Mouse (Mus musculus) Patski (cell line): ENCODE results near the gene Bcat1. TPM values are rescaled to one million over a fixed set of nuclear protein-coding genes. Genes with fewer than 3 reads are reported as not detected.

Experiments
- ATAC-seq: fragments of 100-300 bp; one replicate; pipeline ENCODE4 v1.8.0; 2021
- CTCF ChIA-PET: fragments of 350-600 bp; sonication (Branson Sonifier 250); formaldehyde crosslinking; loops from one replicate; lab custom pipeline; 2022; ENCODE audit warnings: inconsistent platforms; lab: Charles Lee
- POLR2A ChIA-PET: fragments of 350-600 bp; sonication (Branson Sonifier 250); formaldehyde crosslinking; loops from one replicate; lab custom pipeline; 2022; ENCODE audit warnings: antibody characterized with exemption, inconsistent platforms; lab: Charles Lee
- DNase-seq: peaks from one replicate; pipeline ENCODE4 v3.0.0-alpha.2; 2011; ENCODE audit warnings: low read depth, low spot score
- H3K27me3 ChIP-seq: fragments of 371-371 bp; one replicate; pipeline ENCODE4 v1.5.1; 2021
- CTCF ChIP-seq: fragments of 100-300 bp; IDR thresholded peaks from one replicate; pipeline ENCODE4 v1.5.1; 2021
- in situ Hi-C: fragments of 300-500 bp; cut with MboI; formaldehyde crosslinking; loops from 3 replicates; pipeline ENCODE4 v1.11.1; 2018; ENCODE audit warnings: low pct_unique_long_range_greater_than_20kb, mixed read lengths
- polyA plus RNA-seq: library from polyadenylated mRNA; unstranded; gene quantifications from one replicate; pipeline ENCODE4 v1.2.3, GENCODE M21; 2021

Gene Bcat1
- polyA plus RNA-seq, 1 experiment from 2014 or later, result 57.1 TPM

DNA sequence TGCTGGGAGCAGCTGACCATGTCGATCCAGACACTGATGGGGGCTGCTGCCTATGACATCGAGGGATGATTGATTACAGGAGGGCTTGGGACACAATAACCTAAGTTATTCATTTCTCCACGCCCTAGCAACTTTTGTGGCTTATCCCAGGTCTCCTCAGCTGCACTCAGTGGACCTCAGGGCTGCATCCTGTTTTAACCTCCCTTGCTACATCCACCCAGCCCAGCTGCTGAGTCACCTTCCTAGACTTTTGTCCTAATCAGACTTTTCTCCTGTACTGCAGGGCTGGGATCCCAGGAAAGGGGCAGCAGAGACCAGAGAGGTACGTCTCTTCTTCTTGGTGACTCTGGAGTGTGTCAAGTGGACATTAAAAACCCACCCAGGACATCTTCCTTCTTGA, 19.9 kb downstream of the Bcat1 start:
- no peak for TF ChIP-seq CTCF
- DNase-seq, result no peak
- in situ Hi-C loops, result no loop called here
- ATAC-seq, result peak; percentile 95
- ChIA-PET CTCF (no interaction called here), POLR2A (no interaction called here)
- no peaks in the 10 kb centered on the region for H3K27me3 ChIP-seq

DNA sequence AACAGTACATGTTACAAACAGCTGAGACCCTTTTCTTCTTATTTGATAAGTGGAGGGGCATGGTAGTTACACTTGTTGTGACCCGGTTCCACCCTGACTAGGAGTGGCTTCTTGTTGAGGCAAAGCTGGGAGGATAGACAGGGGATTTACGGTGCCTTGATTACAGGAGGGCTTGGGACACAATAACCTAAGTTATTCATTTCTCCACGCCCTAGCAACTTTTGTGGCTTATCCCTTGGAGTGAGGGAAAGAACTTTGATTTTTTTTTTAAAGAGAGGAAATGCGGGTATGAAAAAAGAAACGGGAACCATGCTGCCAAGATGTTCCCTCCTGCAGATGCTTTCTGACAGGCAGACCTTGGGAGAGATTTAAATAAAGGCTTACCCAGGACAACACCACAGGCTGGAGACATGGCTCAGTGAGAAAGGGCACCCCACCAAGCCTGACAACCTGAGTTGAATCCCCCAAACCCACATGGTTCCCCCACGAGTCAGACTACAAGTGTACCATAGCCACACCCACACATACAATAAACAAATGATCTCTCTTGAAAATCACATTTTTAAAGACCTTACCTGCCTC, 20.6 kb downstream of the Bcat1 start:
- POLR2A ChIA-PET, result no interaction called here

GRCm38 (mm10) chr6:145052669-145053068, 23.3 kb downstream of the Bcat1 start:
- H3K27me3 ChIP-seq, result no peaks in the 10 kb centered on the region
- ChIA-PET POLR2A (no interaction called here), CTCF (no interaction called here)
- ATAC-seq (no peak), DNase-seq (no peak)
- in situ Hi-C loops, result no loop called here
- no peak for TF ChIP-seq CTCF

More for the DNA sequence above, 20.6 kb downstream of the Bcat1 start:
- CTCF ChIA-PET, result no interaction called here
- no peak for DNase-seq
- TF ChIP-seq CTCF, result no peak
- ATAC-seq, result peak; percentile 54
- H3K27me3 ChIP-seq, result no peaks in the 10 kb centered on the region
- in situ Hi-C loops, result no loop called here

DNA sequence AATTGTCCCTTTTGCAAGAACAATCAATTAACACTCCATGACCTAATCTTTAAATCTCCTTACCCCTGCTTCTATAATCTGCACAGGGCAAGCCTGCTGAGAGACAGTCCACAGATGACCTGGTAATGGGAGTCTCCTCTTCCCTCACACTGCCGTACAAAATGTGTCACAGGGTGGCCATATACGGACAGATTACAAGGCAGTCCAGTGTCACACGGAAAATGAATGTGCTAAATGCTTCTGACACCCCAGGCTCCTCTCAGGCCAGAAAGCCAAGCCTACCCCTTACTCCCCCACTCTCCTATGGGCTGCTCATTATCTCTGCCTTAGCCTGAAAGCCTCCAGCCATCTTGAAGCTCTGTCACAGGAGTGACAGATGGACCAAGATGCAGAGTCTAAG, 25.1 kb downstream of the Bcat1 start:
- ChIA-PET CTCF (interaction anchor here (1.2 kb wide), 1 partner anchor 11 kb away, joined by 3 read pairs; no protein-coding TSS in a partner anchor), POLR2A (no interaction called here)
- DNase-seq (no peak), ATAC-seq (no peak)
- in situ Hi-C loops, result no loop called here
- no peak for TF ChIP-seq CTCF
- H3K27me3 ChIP-seq, result no peaks in the 10 kb centered on the region

DNA sequence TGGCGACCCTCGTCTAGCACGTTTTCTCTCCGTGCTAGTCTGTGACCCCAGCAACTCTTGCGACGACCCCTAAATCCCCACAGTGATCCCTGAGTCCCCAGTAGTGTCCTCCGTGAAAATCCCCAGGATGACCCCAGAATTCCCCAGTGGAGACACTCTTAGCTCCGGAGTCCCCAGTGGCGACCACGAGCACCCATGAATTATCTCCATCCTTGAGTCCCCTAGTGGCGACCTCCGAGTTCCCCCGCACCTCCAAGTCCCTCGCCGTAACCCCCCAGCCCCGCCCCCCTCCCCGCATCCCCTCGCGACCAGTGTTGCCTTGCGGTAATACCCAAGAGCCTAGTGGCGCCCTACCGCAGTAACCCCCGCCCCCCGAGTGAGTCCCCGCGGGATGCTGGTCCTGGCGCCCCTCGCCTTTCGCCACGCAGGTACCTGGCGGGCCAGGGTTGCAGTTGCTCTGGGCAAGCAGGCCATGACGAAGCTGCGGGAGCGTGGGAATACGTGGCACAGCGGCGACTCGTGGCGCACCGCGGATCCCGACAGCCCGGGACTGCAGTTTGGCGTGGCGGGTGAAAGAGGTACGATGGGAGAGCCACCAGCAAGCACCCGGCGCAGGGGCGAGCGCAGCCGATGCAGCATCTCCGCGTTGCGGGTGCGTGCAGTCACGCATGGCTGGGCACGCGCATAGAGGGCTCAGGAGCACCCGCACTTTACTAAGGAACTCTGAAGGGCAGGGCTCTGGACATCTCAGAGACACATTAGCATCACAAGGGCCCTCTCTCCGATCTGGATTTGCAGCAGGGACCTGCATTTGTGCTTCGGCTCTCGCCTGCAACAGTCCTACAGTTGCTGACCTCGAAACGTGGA, 27.6 kb downstream of the Bcat1 start:
- no peak for DNase-seq
- ChIA-PET POLR2A (interaction anchor here (0.6 kb wide), 1 partner anchor 383 kb away, joined by 3 read pairs; no protein-coding TSS in a partner anchor), CTCF (no interaction called here)

DNA sequence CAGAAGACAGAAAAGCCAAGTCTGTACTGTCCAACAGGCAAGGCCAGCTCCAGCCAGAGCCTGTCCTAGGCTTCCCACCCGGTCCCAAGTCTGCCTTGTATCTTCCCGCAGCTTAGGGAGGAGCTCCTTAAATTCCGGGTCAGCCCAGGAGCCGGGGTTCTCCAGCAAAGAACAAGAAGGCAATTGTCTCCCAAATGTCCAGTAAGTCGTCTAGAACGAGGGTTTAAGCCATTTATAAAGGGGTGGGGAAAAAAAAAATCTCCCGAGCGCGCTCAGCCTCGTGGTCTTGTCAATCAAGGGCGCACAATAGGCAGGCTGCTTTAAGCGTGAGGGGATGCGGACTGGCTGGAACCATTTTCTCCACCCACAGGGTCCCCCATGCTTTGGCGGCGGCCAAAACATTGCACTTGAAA, 28.5 kb downstream of the Bcat1 start:
- TF ChIP-seq CTCF, result no peak

More for the DNA sequence above, 27.6 kb downstream of the Bcat1 start:
- in situ Hi-C loops, result no loop called here
- ATAC-seq, result no peak
- no peaks in the 10 kb centered on the region for H3K27me3 ChIP-seq
- TF ChIP-seq CTCF, result no peak

DNA sequence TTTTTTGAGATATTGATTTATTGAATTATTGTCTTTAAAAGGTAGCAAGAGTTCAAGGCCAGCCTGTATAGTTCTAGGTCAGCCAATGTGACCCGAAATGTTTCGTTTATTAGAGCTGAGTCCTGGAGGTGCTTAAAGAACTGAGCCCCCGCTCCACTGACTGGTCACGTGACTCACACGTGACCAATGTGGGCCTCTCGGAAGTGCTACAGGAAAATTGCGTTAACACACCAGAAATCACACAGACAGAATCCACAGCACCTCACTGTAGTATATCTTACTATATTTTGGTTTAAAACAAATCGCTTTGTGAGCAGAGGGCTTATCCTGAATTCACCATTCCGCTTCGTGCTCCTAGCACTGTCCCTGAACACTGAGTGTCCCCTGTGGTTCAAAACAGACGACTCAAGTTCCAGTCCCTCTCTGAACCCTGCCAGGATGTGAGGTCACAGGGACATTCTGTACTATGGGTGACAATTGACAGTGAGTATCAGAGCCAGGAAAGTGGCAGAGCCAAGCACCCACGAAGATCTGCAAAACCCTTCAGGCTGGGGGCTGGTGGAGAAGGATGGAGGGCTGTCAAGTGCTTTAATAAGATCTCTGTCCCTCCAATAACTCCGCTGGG, 29.6 kb downstream of the Bcat1 start:
- in situ Hi-C loops, result no loop called here
- ChIA-PET CTCF (no interaction called here), POLR2A (no interaction called here)
- no peak for ATAC-seq
- DNase-seq, result no peak
- TF ChIP-seq CTCF, result no peak
- no peaks in the 10 kb centered on the region for H3K27me3 ChIP-seq

More for the DNA sequence above, 28.5 kb downstream of the Bcat1 start:
- no peaks in the 10 kb centered on the region for H3K27me3 ChIP-seq
- POLR2A ChIA-PET, result no interaction called here
- CTCF ChIA-PET, result no interaction called here
- ATAC-seq (no peak), DNase-seq (no peak)
- in situ Hi-C loops, result no loop called here

DNA sequence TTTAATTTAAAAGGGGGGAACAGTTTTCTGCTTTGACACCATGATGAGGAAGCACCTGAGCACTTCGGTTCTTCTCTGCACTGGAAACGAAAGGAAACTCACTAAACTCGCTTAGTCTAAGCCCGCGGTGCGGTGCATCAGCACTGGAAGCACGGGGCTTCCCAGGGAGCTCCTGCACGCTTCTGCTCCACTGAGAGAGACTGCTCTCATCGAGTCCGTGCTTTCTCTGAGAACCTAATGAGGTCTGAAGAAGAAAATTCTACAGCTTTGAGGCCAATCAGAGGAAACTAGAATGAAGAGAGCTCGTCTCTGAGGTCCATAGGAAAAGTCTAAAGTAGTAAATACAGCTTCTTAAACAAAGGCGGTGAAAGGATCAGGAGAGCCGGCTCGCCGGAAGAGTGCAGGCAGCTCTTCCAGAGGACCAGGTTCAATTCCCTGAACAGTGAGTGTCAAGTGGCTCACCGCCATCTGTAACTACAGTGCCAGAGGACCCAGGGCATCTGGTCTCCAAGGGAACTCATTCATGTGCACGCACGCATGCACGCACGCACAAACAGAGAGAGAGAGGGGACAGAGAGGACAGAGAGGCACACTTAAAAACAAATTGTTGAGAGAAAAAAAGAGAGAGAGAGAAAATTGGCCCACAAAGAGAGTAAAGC, 30.9 kb downstream of the Bcat1 start:
- no peaks in the 10 kb centered on the region for H3K27me3 ChIP-seq
- ATAC-seq (no peak), DNase-seq (no peak)
- in situ Hi-C loops, result no loop called here
- ChIA-PET POLR2A (no interaction called here), CTCF (no interaction called here)
- no peak for TF ChIP-seq CTCF

DNA sequence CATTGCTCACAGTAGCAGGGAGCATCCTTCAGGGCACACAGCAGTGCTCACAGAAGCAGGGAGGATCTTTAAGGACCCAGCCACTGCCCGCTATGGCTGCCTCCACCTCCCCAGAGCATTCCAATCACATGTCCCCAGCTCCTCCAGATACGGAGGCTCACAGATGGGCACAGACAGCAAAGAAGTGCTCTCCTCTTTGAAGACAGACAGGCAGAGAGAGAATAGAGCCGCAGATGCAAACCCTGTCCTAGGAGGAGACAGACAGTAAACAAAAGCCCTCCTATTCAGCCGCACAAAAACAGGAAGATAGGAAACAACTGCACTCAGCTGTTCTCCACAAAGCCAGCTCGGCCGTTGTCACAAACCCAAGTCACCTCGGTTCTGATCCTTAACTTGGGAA, 35.3 kb downstream of the Bcat1 start:
- ATAC-seq, result no peak
- ChIA-PET CTCF (no interaction called here), POLR2A (no interaction called here)
- H3K27me3 ChIP-seq, result no peaks in the 10 kb centered on the region
- in situ Hi-C loops, result no loop called here
- TF ChIP-seq CTCF, result no peak
- no peak for DNase-seq

- DNase-seq (no peak), ATAC-seq (no peak)
- CTCF ChIA-PET, result no interaction called here
- POLR2A ChIA-PET, result interaction anchor here (0.6 kb wide), 1 partner anchor 111 kb away, joined by 5 read pairs; no protein-coding TSS in a partner anchor
- in situ Hi-C loops, result no loop called here
- no peaks in the 10 kb centered on the region for H3K27me3 ChIP-seq
- TF ChIP-seq CTCF, result no peak
Observed at GRCm38 (mm10) chr6:145037626-145038025, 38.4 kb downstream of the Bcat1 start.
